Mouse (Mus musculus) embryonic facial prominence, embryonic 13.5 days (tissue): ENCODE results near the gene 2010111I01Rik. TPM values are rescaled to one million over a fixed set of nuclear protein-coding genes. Genes with fewer than 3 reads are reported as not detected.
"Not testable (repeated sequence)": the region's sequence is repeated elsewhere in the genome, so short reads cannot be mapped to it uniquely, and the experiment has no call there.

Experiments
- ATAC-seq: fragments of 200-750 bp; cut with Nextera tagmentation; 2 replicates; pipeline ENCODE4 v1.8.0; 2017; ENCODE audit warnings: low read depth; ENCODE audit not compliant: insufficient number of reproducible peaks, insufficient read depth, low FRiP score, low TSS enrichment
- H3K27ac ChIP-seq: fragments of 300-500 bp; sonication (generic); 2 replicates; pipeline ENCODE4 v1.5.1; 2015; ENCODE audit warnings: moderate library complexity, mild to moderate bottlenecking, inconsistent platforms
- H3K27me3 ChIP-seq: fragments of 300-500 bp; sonication (generic); 2 replicates; pipeline ENCODE4 v1.6.1; 2015; ENCODE audit warnings: mild to moderate bottlenecking, inconsistent platforms
- H3K36me3 ChIP-seq: fragments of 300-500 bp; sonication (generic); 2 replicates; pipeline ENCODE4 v1.6.1; 2015; ENCODE audit warnings: mild to moderate bottlenecking, inconsistent platforms
- H3K4me1 ChIP-seq: fragments of 300-500 bp; sonication (generic); 2 replicates; pipeline ENCODE4 v1.6.1; 2015; ENCODE audit warnings: inconsistent platforms
- H3K4me2 ChIP-seq: fragments of 300-500 bp; sonication (generic); 2 replicates; pipeline ENCODE4 v1.6.1; 2015; ENCODE audit warnings: moderate library complexity, mild to moderate bottlenecking, inconsistent platforms
- H3K4me3 ChIP-seq: fragments of 300-500 bp; sonication (generic); 2 replicates; pipeline ENCODE4 v1.5.1; 2015; ENCODE audit warnings: mild to moderate bottlenecking, inconsistent platforms
- H3K9ac ChIP-seq: fragments of 300-500 bp; sonication (generic); 2 replicates; pipeline ENCODE4 v1.6.1; 2015; ENCODE audit warnings: mild to moderate bottlenecking, inconsistent platforms
- H3K9me3 ChIP-seq: fragments of 300-500 bp; sonication (generic); 2 replicates; pipeline ENCODE4 v1.6.1; 2016; ENCODE audit warnings: inconsistent platforms
- WGBS: fragments of 180-500 bp; shearing (Covaris S2); methylation state at CpG from one replicate; pipeline ENCODE4 v1.1.7; 2015; ENCODE audit warnings: mixed read lengths; 5-methylcytosine and 5-hydroxymethylcytosine counted together
- polyA plus RNA-seq: library from polyadenylated mRNA; unstranded; fragments of >200 nt; fragmentation: Nextera tagmentation; extraction: Ambion mirVana; gene quantifications from 2 replicates; pipeline ENCODE4 v1.2.1, GENCODE M21; 2015

2010111I01Rik gene
- polyA plus RNA-seq, 1 experiment from 2014 or later = 254 TPM

DNA sequence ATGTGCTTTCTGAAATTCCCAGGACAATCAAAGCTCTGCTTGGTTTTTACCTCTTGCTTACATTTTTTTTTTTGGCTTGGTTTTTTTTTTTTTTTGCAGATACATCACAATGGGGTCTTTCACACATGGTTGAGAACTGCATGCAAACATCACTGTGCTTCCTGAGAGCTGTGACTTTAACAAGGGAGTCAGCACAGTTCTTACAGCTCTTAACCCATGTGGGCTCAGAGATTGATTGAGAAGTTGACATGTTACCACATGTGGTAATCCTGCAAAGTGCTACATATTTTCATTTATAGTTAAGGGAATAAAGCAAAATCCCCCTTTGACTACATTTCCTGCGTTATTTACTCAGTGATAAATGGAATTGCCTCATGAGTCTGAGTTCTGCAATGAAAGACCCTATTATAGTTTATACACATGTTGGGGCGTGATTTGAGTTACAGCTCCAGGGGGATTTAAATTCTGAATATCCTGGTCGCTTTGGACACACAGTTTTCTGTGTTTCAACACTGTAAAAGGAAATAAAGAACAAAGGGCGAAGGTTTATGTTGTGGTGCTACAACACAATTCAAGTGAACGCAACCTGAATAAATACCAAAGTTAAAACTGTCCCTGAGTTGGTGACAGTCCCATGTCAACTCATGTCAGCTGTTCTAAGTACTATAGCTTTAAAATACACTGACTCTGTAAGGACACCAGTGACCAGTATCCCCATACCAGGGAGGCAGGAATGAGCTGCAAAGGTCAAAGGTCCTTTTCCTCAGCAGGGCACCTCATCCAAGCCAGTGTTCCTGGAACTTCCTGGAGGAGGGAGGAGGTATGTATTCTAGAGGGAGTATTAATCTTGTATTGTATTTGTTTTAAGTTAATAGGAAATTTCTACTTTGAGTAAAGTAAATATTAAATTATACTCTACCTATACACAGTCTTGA, 29.1 kb downstream of the 2010111I01Rik start:
- H3K27ac ChIP-seq = no peak overlapping the region
- H3K4me3 ChIP-seq = no peak overlapping the region
- H3K27me3 ChIP-seq = no peaks in the 10 kb centered on the region
- H3K9ac ChIP-seq = no peak overlapping the region
- no peak for ATAC-seq
- H3K9me3 ChIP-seq = no peaks in the 10 kb centered on the region
- H3K4me2 ChIP-seq = no peak overlapping the region
- H3K36me3 ChIP-seq = 0 out of 2 replicates have a peak, but pooled peaks cover 3% of the 10 kb centered on the region
- WGBS = 66% methylated on average over 5 of the region's 5 CpGs
- H3K4me1 ChIP-seq = no peaks in the 10 kb centered on the region; the same call in 1 of the 2 replicates

DNA sequence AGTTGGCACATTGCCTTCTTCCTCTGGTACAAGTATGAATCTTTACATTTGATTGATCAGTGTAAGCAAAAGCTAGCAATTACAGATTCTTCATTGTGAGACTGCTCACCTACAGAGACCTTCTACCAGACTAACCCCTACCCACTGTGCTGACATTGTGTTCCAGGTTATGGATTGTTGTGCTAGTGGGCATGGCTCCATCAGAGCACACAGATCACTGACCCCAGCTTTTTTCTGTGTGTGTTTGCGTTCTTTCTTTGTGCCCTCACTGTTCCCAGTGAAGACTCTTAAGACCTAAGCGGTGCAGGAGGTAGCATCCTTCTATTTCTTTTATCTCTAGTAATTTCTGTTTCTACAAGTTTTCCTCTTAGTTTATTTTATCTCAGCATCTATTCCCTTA, 32.1 kb downstream of the 2010111I01Rik start:
- Histone ChIP-seq H3K27ac (no peak overlapping the region), H3K9me3 (no peaks in the 10 kb centered on the region), H3K27me3 (no peaks in the 10 kb centered on the region), H3K36me3 (0 out of 2 replicates have a peak, but pooled peaks cover 5% of the 10 kb centered on the region), H3K9ac (no peak overlapping the region), H3K4me1 (no peaks in the 10 kb centered on the region; the same call in 1 of the 2 replicates), H3K4me3 (no peak overlapping the region), H3K4me2 (no peak overlapping the region)
- no peak for ATAC-seq
- WGBS = 91% methylated on average over 2 of the region's 2 CpGs

DNA sequence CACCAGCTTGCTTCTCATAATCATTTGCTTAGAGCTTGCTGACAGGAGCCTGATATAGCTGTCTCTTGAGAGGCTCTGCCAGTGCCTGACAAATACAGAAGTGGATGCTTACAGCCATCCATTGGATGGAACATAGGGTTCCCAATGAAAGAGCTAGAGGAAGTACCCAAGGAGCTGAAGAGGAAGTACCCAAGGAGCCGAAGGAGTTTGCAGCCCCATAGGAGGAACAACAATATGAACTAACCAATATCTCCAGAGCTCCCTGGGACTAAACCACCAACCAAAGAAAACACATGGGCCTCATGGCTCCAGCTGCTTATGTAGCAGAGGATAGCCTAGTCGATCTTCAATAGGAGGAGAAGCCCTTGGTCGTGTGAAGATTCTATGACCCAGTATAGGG, 42.8 kb downstream of the 2010111I01Rik start:
- not testable (repeated sequence) for H3K27ac ChIP-seq, H3K9ac ChIP-seq, H3K4me2 ChIP-seq, H3K4me3 ChIP-seq, H3K9me3 ChIP-seq, ATAC-seq, H3K27me3 ChIP-seq, H3K36me3 ChIP-seq
- 89% methylated on average over 3 of the region's 3 CpGs for WGBS
- H3K4me1 ChIP-seq = peaks cover 14% of the 10 kb centered on the region

GRCm38 (mm10) chr13:63010345-63011090, 45.8 kb downstream of the 2010111I01Rik start:
- 55% methylated on average over 2 of the region's 2 CpGs for WGBS
- no peak for ATAC-seq
- no peaks in the 10 kb centered on the region for H3K36me3 ChIP-seq
- H3K4me3 ChIP-seq = no peak overlapping the region
- no peaks in the 10 kb centered on the region for H3K27me3 ChIP-seq
- H3K4me1 ChIP-seq = peaks cover 14% of the 10 kb centered on the region
- peak overlapping the region; percentile 7; the same call in 1 of the 2 replicates for H3K27ac ChIP-seq
- H3K9ac ChIP-seq = no peak overlapping the region
- H3K4me2 ChIP-seq = no peak overlapping the region
- H3K9me3 ChIP-seq = no peaks in the 10 kb centered on the region

- no peaks in the 10 kb centered on the region for H3K36me3 ChIP-seq
- H3K27me3 ChIP-seq = no peaks in the 10 kb centered on the region
- H3K4me3 ChIP-seq = no peak overlapping the region
- H3K4me1 ChIP-seq = peaks cover 14% of the 10 kb centered on the region
- no peak overlapping the region for H3K4me2 ChIP-seq
- no peak overlapping the region for H3K27ac ChIP-seq
- ATAC-seq = no peak
- WGBS = 72% methylated on average over 1 of the region's 1 CpGs
- H3K9ac ChIP-seq = no peak overlapping the region
- no peaks in the 10 kb centered on the region for H3K9me3 ChIP-seq
Measured at GRCm38 (mm10) chr13:63014353-63014752, 49.7 kb downstream of the 2010111I01Rik start.

- ATAC-seq = no peak
- Histone ChIP-seq H3K4me2 (no peak overlapping the region), H3K4me1 (peaks cover 5% of the 10 kb centered on the region), H3K4me3 (no peak overlapping the region), H3K9ac (no peak overlapping the region), H3K27ac (no peak overlapping the region), H3K27me3 (no peaks in the 10 kb centered on the region), H3K9me3 (no peaks in the 10 kb centered on the region), H3K36me3 (no peaks in the 10 kb centered on the region)
- 77% methylated on average over 4 of the region's 4 CpGs for WGBS
Measured at GRCm38 (mm10) chr13:63015362-63015761, 50.7 kb downstream of the 2010111I01Rik start.

GRCm38 (mm10) chr13:63016056-63016455, 51.4 kb downstream of the 2010111I01Rik start:
- H3K4me3 ChIP-seq = no peak overlapping the region
- no peak overlapping the region for H3K27ac ChIP-seq
- 86% methylated on average over 3 of the region's 3 CpGs for WGBS
- H3K9ac ChIP-seq = no peak overlapping the region
- no peaks in the 10 kb centered on the region for H3K9me3 ChIP-seq
- H3K4me1 ChIP-seq = no peaks in the 10 kb centered on the region
- H3K4me2 ChIP-seq = no peak overlapping the region
- H3K36me3 ChIP-seq = no peaks in the 10 kb centered on the region
- no peak for ATAC-seq
- H3K27me3 ChIP-seq = no peaks in the 10 kb centered on the region

GRCm38 (mm10) chr13:63023243-63024217, 58.8 kb downstream of the 2010111I01Rik start:
- no peaks in the 10 kb centered on the region for H3K9me3 ChIP-seq
- no peaks in the 10 kb centered on the region for H3K27me3 ChIP-seq
- no peak overlapping the region for H3K9ac ChIP-seq
- WGBS = 25% methylated on average over 7 of the region's 7 CpGs
- H3K4me1 ChIP-seq = peaks cover 24% of the 10 kb centered on the region
- peak overlapping the region; percentile 31 for H3K4me2 ChIP-seq
- ATAC-seq = peak; percentile 81
- H3K4me3 ChIP-seq = no peak overlapping the region
- H3K27ac ChIP-seq = peak overlapping the region; percentile 92
- H3K36me3 ChIP-seq = no peaks in the 10 kb centered on the region

- no peak overlapping the region for H3K4me2 ChIP-seq
- H3K9ac ChIP-seq = no peak overlapping the region
- H3K4me3 ChIP-seq = no peak overlapping the region
- H3K27me3 ChIP-seq = no peaks in the 10 kb centered on the region
- no peaks in the 10 kb centered on the region for H3K9me3 ChIP-seq
- no peak for ATAC-seq
- WGBS = 50% methylated on average over 1 of the region's 1 CpGs
- H3K27ac ChIP-seq = no peak overlapping the region
- H3K4me1 ChIP-seq = 0 out of 2 replicates have a peak, but pooled peaks cover 9% of the 10 kb centered on the region
- H3K36me3 ChIP-seq = no peaks in the 10 kb centered on the region
Measured at GRCm38 (mm10) chr13:63030023-63030422, 65.3 kb downstream of the 2010111I01Rik start.

- no peaks in the 10 kb centered on the region for H3K36me3 ChIP-seq
- WGBS = 83% methylated on average over 1 of the region's 1 CpGs
- 0 out of 2 replicates have a peak, but pooled peaks cover 9% of the 10 kb centered on the region for H3K4me1 ChIP-seq
- no peaks in the 10 kb centered on the region for H3K9me3 ChIP-seq
- no peaks in the 10 kb centered on the region for H3K27me3 ChIP-seq
- no peak overlapping the region for H3K4me2 ChIP-seq
- no peak overlapping the region for H3K4me3 ChIP-seq
- no peak overlapping the region for H3K9ac ChIP-seq
- ATAC-seq = no peak
- H3K27ac ChIP-seq = no peak overlapping the region
Measured at GRCm38 (mm10) chr13:63031244-63031643, 66.6 kb downstream of the 2010111I01Rik start.
